Mouse (Mus musculus) spleen, adult 2 months (tissue): ENCODE measurements around the gene Sorcs3.

ENCODE experiments used
- CTCF ChIP-seq: fragments of 200-500 bp; IDR thresholded peaks from 2 replicates; pipeline ENCODE4 v1.5.1; 2011; ENCODE audit warnings: mild to moderate bottlenecking, inconsistent platforms; ENCODE audit not compliant: insufficient read depth, insufficient read length, insufficient replicate concordance; ENCODE audit errors: extremely low read depth
- POLR2A ChIP-seq: fragments of 200-500 bp; IDR thresholded peaks from 2 replicates; pipeline ENCODE4 v1.6.1; 2011; ENCODE audit warnings: low read depth, low read length, inconsistent platforms

DNA sequence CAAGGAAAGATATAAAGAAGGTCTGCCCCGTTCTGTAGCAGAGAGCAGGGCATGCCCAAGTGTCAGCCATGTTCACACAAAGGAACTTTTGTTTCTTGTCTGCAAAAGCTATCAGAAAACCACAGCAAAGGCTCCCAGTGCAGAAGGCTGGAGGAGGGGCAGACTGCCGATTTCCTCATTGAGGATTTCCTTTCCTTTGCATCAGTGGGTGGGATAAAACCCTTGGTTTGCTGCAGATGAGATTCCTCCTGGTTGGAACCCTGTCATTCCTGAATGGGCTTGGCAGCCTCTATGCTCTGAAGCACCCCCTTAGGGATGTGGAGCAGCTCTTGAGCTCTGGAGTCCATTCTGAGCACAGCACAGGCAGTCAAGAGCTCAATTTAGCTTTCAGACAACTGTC is 223.9 kb downstream of the Sorcs3 start:
- no peak for TF ChIP-seq POLR2A
- no peak for TF ChIP-seq CTCF
